Mouse (Mus musculus) heart, adult 2 months (tissue): ENCODE results near the gene Pakap.

Experiments used
- CTCF ChIP-seq: fragments of 200-600 bp; IDR thresholded peaks from 2 replicates; pipeline ENCODE4 v1.8.1; 2022; ENCODE audit warnings: antibody characterized with exemption, mild to moderate bottlenecking, moderate library complexity
- EP300 ChIP-seq: fragments of 200-500 bp; IDR thresholded peaks from 2 replicates; pipeline ENCODE4 v1.6.1; 2011; ENCODE audit warnings: low read depth, low read length, control low read depth; ENCODE audit not compliant: insufficient read depth
- POLR2A ChIP-seq: fragments of 200-500 bp; IDR thresholded peaks from 2 replicates; pipeline ENCODE4 v1.6.1; 2011; ENCODE audit warnings: mild to moderate bottlenecking, low read depth, low read length, control low read depth; ENCODE audit not compliant: insufficient read depth

DNA sequence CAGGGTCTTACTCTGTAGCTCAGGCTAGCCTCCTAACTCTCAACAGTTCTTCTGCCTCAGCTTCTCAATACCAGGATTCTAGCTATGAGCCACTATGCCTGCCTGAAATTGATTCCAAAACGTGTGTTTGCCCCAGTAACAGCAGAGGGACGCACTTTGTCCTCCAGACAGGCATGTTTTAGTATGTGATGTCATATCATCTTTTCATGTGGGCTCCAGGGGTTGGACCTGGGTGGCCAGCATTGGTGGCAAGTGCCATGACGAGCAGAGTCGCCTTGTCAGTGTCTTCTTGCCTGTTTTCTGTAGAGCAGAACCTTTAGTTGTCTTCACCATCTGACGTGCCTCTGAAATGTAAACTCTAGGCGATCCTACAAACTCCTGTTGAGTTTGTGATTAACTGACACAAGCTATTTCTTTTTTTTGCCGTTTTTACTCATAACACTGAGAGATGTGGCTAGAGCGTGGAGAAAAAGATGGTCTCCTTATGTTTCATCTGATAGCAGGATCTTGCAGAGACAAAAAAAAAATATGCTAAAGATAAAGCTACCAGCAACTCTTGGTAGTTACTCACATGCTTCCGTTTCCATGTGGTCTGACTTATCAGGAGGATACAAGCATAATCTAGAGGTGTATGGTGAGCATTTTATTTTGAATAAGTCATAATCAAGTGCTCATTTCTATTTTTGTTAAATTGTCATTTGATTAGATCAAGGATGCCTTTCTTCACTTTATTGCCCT is 229.7 kb downstream of the Pakap start:
- TF ChIP-seq POLR2A (no peak), CTCF (no peak), EP300 (no peak)
